Mouse (Mus musculus): ENCODE measurements around the gene Cacna2d1. TPM values are rescaled to one million over a fixed set of nuclear protein-coding genes. Genes with fewer than 3 reads are reported as not detected.

Cacna2d1 gene
- polyA plus RNA-seq, 2 experiments: 25.0 to 26.0 TPM

DNA sequence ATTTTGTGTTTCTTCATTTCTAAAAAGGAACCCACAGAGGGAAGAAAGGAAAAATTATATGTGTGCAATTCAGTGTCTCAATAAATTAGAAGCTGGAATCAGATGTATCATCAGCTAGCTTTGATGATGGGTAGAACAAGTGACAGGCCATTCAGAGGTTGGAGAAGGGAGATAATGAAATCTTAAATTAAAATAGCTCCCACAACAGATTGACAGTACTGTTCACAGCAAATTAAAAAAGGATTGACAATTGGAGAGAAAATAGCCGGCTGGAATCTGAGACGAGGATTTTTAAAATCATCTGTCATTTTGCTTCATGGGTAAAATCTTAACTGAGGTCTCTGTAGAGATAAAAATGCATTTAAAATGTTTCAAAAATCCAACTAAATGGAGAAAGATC lies 290.9 kb downstream of the Cacna2d1 start:
- H3K36me3 ChIP-seq (ENCODE audit: control insufficient read depth, insufficient read depth, low read length): no peaks in the 10 kb centered on the region
- no peak overlapping the region for H3K9ac ChIP-seq (ENCODE audit: low read depth, low read length, severe bottlenecking)
- 72% methylated on average over 2 of the region's 2 CpGs for WGBS
- no peak overlapping the region for H3K27ac ChIP-seq (replicated peaks; ENCODE audit: low read depth, low read length)
- H3K9me3 ChIP-seq (ENCODE audit: control insufficient read depth, low read length): no peaks in the 10 kb centered on the region
- no peak for DNase-seq (ENCODE audit: low spot score)
- no peak overlapping the region for H3K4me2 ChIP-seq (replicated peaks; ENCODE audit: low read depth, low read length, severe bottlenecking)
- H3K27me3 ChIP-seq (ENCODE audit: control insufficient read depth, insufficient read depth, low read length): no peaks in the 10 kb centered on the region
- H3K4me1 ChIP-seq (ENCODE audit: control insufficient read depth, insufficient read depth, low read length): no peaks in the 10 kb centered on the region
- TF ChIP-seq POLR2A (IDR thresholded peaks at IDR 0.05; ENCODE audit: borderline replicate concordance, extremely low read depth, insufficient read depth, insufficient read length): no peak
- no peak for ATAC-seq (ENCODE audit: low FRiP score, low read depth)
- no peak overlapping the region for H3K4me3 ChIP-seq (replicated peaks; ENCODE audit: low read length)

DNA sequence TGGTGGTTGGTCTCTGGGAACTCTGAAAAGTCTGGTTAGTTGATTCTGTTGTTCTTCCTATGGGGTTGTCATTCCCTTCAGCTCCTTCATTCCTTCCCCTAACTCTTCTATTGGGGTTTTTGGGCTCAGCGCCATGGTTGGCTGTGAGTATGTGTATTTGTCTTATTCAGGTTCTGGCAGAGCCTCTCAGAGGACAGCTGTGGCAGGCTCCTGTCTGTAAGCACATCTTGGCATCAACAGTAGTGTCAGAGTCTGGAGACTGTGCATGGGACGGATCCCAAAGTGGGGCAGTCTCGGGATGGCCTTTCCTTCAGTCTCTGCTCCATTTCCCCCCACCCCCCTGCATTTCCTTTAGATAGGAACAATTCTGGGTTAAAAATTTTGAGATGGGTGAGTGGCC lies 294.9 kb downstream of the Cacna2d1 start:
- Histone ChIP-seq H3K27ac (replicated peaks; ENCODE audit: low read depth, low read length) (no peak overlapping the region), H3K9ac (ENCODE audit: low read depth, low read length, severe bottlenecking) (no peak overlapping the region), H3K27me3 (ENCODE audit: control insufficient read depth, insufficient read depth, low read length) (no peaks in the 10 kb centered on the region), H3K4me2 (replicated peaks; ENCODE audit: low read depth, low read length, severe bottlenecking) (no peak overlapping the region), H3K4me1 (ENCODE audit: control insufficient read depth, insufficient read depth, low read length) (no peaks in the 10 kb centered on the region), H3K4me3 (replicated peaks; ENCODE audit: low read length) (no peak overlapping the region), H3K9me3 (ENCODE audit: control insufficient read depth, low read length) (no peaks in the 10 kb centered on the region), H3K36me3 (ENCODE audit: control insufficient read depth, insufficient read depth, low read length) (no peaks in the 10 kb centered on the region)
- ATAC-seq (ENCODE audit: low FRiP score, low read depth) (no peak), DNase-seq (ENCODE audit: low spot score) (no peak)
- WGBS: 91% methylated on average over 3 of the region's 3 CpGs
- TF ChIP-seq POLR2A (IDR thresholded peaks at IDR 0.05; ENCODE audit: borderline replicate concordance, extremely low read depth, insufficient read depth, insufficient read length): no peak

DNA sequence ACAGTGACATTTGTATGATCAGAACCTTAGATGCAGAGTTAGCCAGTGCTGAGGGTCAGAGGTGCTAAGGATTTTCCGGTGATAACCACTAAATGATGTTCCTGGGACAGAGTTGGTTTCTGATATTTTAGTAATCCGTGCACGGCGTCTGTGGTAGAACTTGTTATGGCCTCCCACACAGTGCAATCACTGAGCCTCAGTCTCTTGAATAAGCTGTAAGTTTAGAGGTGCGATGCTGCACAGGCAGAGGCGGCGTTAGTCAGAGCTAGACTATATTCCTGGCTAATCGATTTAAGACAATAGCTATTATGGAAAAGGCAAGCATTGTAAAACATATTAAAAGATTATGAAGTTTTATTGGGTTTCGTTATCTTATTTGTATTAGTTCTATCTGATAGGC lies 297.0 kb downstream of the Cacna2d1 start:
- Histone ChIP-seq H3K4me3 (replicated peaks; ENCODE audit: low read length) (no peak overlapping the region), H3K9ac (ENCODE audit: low read depth, low read length, severe bottlenecking) (no peak overlapping the region), H3K36me3 (ENCODE audit: control insufficient read depth, insufficient read depth, low read length) (no peaks in the 10 kb centered on the region), H3K4me1 (ENCODE audit: control insufficient read depth, insufficient read depth, low read length) (no peaks in the 10 kb centered on the region), H3K9me3 (ENCODE audit: control insufficient read depth, low read length) (no peaks in the 10 kb centered on the region), H3K4me2 (replicated peaks; ENCODE audit: low read depth, low read length, severe bottlenecking) (no peak overlapping the region), H3K27ac (replicated peaks; ENCODE audit: low read depth, low read length) (no peak overlapping the region), H3K27me3 (ENCODE audit: control insufficient read depth, insufficient read depth, low read length) (no peaks in the 10 kb centered on the region)
- TF ChIP-seq POLR2A (IDR thresholded peaks at IDR 0.05; ENCODE audit: borderline replicate concordance, extremely low read depth, insufficient read depth, insufficient read length): no peak
- no peak for ATAC-seq (ENCODE audit: low FRiP score, low read depth)
- no peak for DNase-seq (ENCODE audit: low spot score)
- WGBS: 85% methylated on average over 9 of the region's 9 CpGs

DNA sequence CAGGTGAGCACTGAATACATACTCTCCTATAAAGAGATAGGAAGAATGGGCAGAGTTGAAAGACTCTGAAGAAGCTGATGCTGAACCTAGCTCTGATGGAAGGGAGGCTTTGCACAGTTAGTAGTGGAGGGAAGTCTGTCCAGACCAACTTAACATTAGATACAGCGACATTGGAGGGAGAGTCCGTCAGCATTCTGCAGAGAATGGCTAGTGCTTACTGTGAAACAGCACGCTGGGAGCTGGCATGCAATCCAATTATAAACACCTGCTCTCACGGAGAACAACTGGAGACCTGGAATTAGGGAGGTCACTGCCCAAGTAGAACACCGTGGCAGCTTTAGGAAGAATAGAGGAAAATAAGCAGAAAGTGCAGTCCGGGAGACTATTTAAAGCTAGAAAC lies 300.4 kb downstream of the Cacna2d1 start:
- Histone ChIP-seq H3K9ac (ENCODE audit: low read depth, low read length, severe bottlenecking) (no peak overlapping the region), H3K9me3 (ENCODE audit: control insufficient read depth, low read length) (no peaks in the 10 kb centered on the region), H3K27ac (replicated peaks; ENCODE audit: low read depth, low read length) (no peak overlapping the region), H3K36me3 (ENCODE audit: control insufficient read depth, insufficient read depth, low read length) (no peaks in the 10 kb centered on the region), H3K27me3 (ENCODE audit: control insufficient read depth, insufficient read depth, low read length) (no peaks in the 10 kb centered on the region), H3K4me2 (replicated peaks; ENCODE audit: low read depth, low read length, severe bottlenecking) (no peak overlapping the region), H3K4me3 (replicated peaks; ENCODE audit: low read length) (no peak overlapping the region), H3K4me1 (ENCODE audit: control insufficient read depth, insufficient read depth, low read length) (peaks cover 3% of the 10 kb centered on the region; the same call in 1 of the 2 replicates)
- no peak for TF ChIP-seq POLR2A (IDR thresholded peaks at IDR 0.05; ENCODE audit: borderline replicate concordance, extremely low read depth, insufficient read depth, insufficient read length)
- DNase-seq (ENCODE audit: low spot score): no peak
- ATAC-seq (ENCODE audit: low FRiP score, low read depth): no peak
- 27% methylated on average over 6 of the region's 6 CpGs for WGBS

GRCm38 (mm10) chr5:16235864-16236263 lies 301.4 kb downstream of the Cacna2d1 start:
- TF ChIP-seq POLR2A (IDR thresholded peaks at IDR 0.05; ENCODE audit: borderline replicate concordance, extremely low read depth, insufficient read depth, insufficient read length): no peak
- H3K4me1 ChIP-seq (ENCODE audit: control insufficient read depth, insufficient read depth, low read length): peaks cover 3% of the 10 kb centered on the region; the same call in 1 of the 2 replicates
- no peaks in the 10 kb centered on the region for H3K9me3 ChIP-seq (ENCODE audit: control insufficient read depth, low read length)
- no peak overlapping the region for H3K9ac ChIP-seq (ENCODE audit: low read depth, low read length, severe bottlenecking)
- H3K4me3 ChIP-seq (replicated peaks; ENCODE audit: low read length): no peak overlapping the region
- no peaks in the 10 kb centered on the region for H3K36me3 ChIP-seq (ENCODE audit: control insufficient read depth, insufficient read depth, low read length)
- H3K27me3 ChIP-seq (ENCODE audit: control insufficient read depth, insufficient read depth, low read length): no peaks in the 10 kb centered on the region
- peak; percentile 13 for DNase-seq (ENCODE audit: low spot score)
- H3K27ac ChIP-seq (replicated peaks; ENCODE audit: low read depth, low read length): no peak overlapping the region
- no peak overlapping the region for H3K4me2 ChIP-seq (replicated peaks; ENCODE audit: low read depth, low read length, severe bottlenecking)
- 54% methylated on average over 2 of the region's 2 CpGs for WGBS
- no peak for ATAC-seq (ENCODE audit: low FRiP score, low read depth)

GRCm38 (mm10) chr5:16236608-16237007 lies 302.1 kb downstream of the Cacna2d1 start:
- H3K9ac ChIP-seq (ENCODE audit: low read depth, low read length, severe bottlenecking): no peak overlapping the region
- H3K36me3 ChIP-seq (ENCODE audit: control insufficient read depth, insufficient read depth, low read length): no peaks in the 10 kb centered on the region
- DNase-seq (ENCODE audit: low spot score) (no peak), ATAC-seq (ENCODE audit: low FRiP score, low read depth) (no peak)
- H3K4me1 ChIP-seq (ENCODE audit: control insufficient read depth, insufficient read depth, low read length): peaks cover 3% of the 10 kb centered on the region; the same call in 1 of the 2 replicates
- H3K4me2 ChIP-seq (replicated peaks; ENCODE audit: low read depth, low read length, severe bottlenecking): no peak overlapping the region
- no peak for TF ChIP-seq POLR2A (IDR thresholded peaks at IDR 0.05; ENCODE audit: borderline replicate concordance, extremely low read depth, insufficient read depth, insufficient read length)
- H3K27me3 ChIP-seq (ENCODE audit: control insufficient read depth, insufficient read depth, low read length): no peaks in the 10 kb centered on the region
- no peaks in the 10 kb centered on the region for H3K9me3 ChIP-seq (ENCODE audit: control insufficient read depth, low read length)
- H3K4me3 ChIP-seq (replicated peaks; ENCODE audit: low read length): no peak overlapping the region
- WGBS: 71% methylated on average over 4 of the region's 4 CpGs
- H3K27ac ChIP-seq (replicated peaks; ENCODE audit: low read depth, low read length): no peak overlapping the region

Data from limb, embryonic 14.5 days (tissue).